Mouse (Mus musculus): ENCODE data around the gene Stat5b. TPM values are rescaled to one million over a fixed set of nuclear protein-coding genes. Genes with fewer than 3 reads are reported as not detected.

The Stat5b gene
- total and polyA plus RNA-seq, 3 experiments = 29.3 to 37.0 (median 32.3) TPM

DNA sequence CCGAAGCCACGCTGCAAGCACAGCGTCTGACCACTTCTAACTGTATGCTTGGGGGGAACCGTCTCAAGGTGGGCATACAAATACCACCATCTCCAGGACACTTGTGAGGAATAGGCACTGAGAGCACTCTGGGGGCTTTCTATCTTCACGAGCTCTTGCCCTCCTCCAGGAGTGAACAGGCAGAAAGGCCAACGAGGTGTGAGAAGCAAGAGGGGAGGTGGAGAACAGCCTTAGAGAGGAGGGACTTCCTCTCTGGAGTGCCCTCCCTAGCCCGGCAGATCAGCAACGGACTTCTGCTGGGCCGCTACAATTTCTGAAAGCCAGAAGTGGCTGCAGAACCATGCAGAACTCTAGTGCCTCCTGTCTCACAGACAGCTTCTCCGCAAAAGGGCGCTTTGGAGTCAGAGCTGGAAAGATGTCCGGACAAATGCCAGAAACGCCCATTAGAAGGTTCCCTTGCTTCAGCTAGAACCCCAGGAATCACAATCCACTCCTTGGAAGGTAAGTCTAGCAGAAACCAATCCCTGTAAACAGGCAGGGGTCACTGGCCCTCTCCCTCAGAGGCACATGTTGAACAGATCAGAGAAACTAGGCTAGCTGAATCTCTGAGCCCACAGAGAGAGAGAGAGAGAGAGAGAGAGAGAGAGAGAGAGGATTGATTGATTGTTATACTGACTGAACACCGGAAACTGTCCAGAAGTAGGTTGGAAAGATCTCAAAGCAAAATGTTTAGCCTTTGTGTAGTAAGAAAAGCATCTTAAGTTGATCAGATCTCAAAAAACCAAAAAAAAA is 114.4 kb downstream of the Stat5b start:
- DNase-seq (ENCODE audit: low read depth, low spot score) = peak; percentile 81
- TF ChIP-seq POLR2A (IDR thresholded peaks at IDR 0.05; ENCODE audit: control insufficient read depth in 1 of 2, insufficient read depth in 1 of 2, low read depth in 1 of 2, low read length in 2 of 2, poor library complexity in 1 of 2) = peak; percentile 52 to 76; a peak in 2 of 4 replicates
- TF ChIP-seq GATA1 (IDR thresholded peaks at IDR 0.05; ENCODE audit: low read depth, low read length) = no peak
- TF ChIP-seq ZMIZ1 (IDR thresholded peaks at IDR 0.05; ENCODE audit: low read depth, low read length) = 0 out of 2 replicates have a peak, but pooled peaks have one; percentile 55
- TF ChIP-seq MEF2A (IDR thresholded peaks at IDR 0.05; ENCODE audit: extremely low read depth, insufficient replicate concordance, low read depth, low read length, poor library complexity, severe bottlenecking) = no peak
- no peak for TF ChIP-seq UBTF (IDR thresholded peaks at IDR 0.05; ENCODE audit: borderline replicate concordance, insufficient read depth, low read depth, low read length)
- TF ChIP-seq CHD1 (IDR thresholded peaks at IDR 0.05; ENCODE audit: low read depth, low read length) = peak; percentile 73; the same call in 1 of the 2 replicates
- no peak for TF ChIP-seq TAL1 (IDR thresholded peaks at IDR 0.05; ENCODE audit: low read length)
- TF ChIP-seq HCFC1 (IDR thresholded peaks at IDR 0.05; ENCODE audit: low read depth, low read length) = peak; percentile 63
- no peak for TF ChIP-seq ZNF384 (IDR thresholded peaks at IDR 0.05; ENCODE audit: low read depth, low read length)
- TF ChIP-seq MAZ (IDR thresholded peaks at IDR 0.05; ENCODE audit: low read depth, low read length) = 0 out of 2 replicates have a peak, but pooled peaks have one; percentile 54
- TF ChIP-seq E2F4 (IDR thresholded peaks at IDR 0.05; ENCODE audit: borderline replicate concordance, low read depth, low read length) = no peak
- TF ChIP-seq KAT2A (conservative IDR thresholded peaks at IDR 0.05; ENCODE audit: low read depth, low read length) = no peak
- peak; percentile 88 for TF ChIP-seq SIN3A (IDR thresholded peaks at IDR 0.05; ENCODE audit: low read length)
- peak; percentile 6; the same call in 1 of the 2 replicates for TF ChIP-seq MYC (IDR thresholded peaks at IDR 0.05; ENCODE audit: low read depth, low read length)
- no peak; the same call in 1 of the 2 replicates for TF ChIP-seq ETS1 (IDR thresholded peaks at IDR 0.05; ENCODE audit: low read depth, low read length)
- TF ChIP-seq ELF1 (IDR thresholded peaks at IDR 0.05; ENCODE audit: low read depth, low read length) = no peak; the same call in 1 of the 2 replicates
- no peak for TF ChIP-seq POLR2AphosphoS5 (IDR thresholded peaks at IDR 0.05; ENCODE audit: borderline replicate concordance, low read depth, low read length)
- TF ChIP-seq TBP (IDR thresholded peaks at IDR 0.05; ENCODE audit: low read depth, low read length) = peak; percentile 45; the same call in 1 of the 2 replicates
- no peak for TF ChIP-seq USF2 (IDR thresholded peaks at IDR 0.05; ENCODE audit: borderline replicate concordance in 1 of 2, insufficient read depth in 1 of 2, low read depth in 1 of 2, low read length in 2 of 2)
- no peak for TF ChIP-seq CHD2 (IDR thresholded peaks at IDR 0.05; ENCODE audit: low read length)
- no peak for TF ChIP-seq BHLHE40 (IDR thresholded peaks at IDR 0.05; ENCODE audit: borderline replicate concordance, low read depth, low read length)
- peak; percentile 5 to 36; a peak in 2 of 4 replicates for TF ChIP-seq EP300 (IDR thresholded peaks at IDR 0.05; ENCODE audit: low read depth in 1 of 2, low read length in 2 of 2)
- peak; percentile 8; the same call in 1 of the 2 replicates for TF ChIP-seq MXI1 (IDR thresholded peaks at IDR 0.05; ENCODE audit: low read depth, low read length)
- TF ChIP-seq MAX (IDR thresholded peaks at IDR 0.05; ENCODE audit: low read length) = no peak
- no peak for TF ChIP-seq RCOR1 (IDR thresholded peaks at IDR 0.05; ENCODE audit: low read depth, low read length)
- no peak for TF ChIP-seq POLR2AphosphoS2 (IDR thresholded peaks at IDR 0.05; ENCODE audit: low read length)
- no peak for TF ChIP-seq NRF1 (IDR thresholded peaks at IDR 0.05; ENCODE audit: insufficient read depth, low read depth, low read length, poor library complexity, severe bottlenecking)
- TF ChIP-seq SMC3 (IDR thresholded peaks at IDR 0.05; ENCODE audit: low read depth, low read length) = no peak
- TF ChIP-seq ZKSCAN1 (IDR thresholded peaks at IDR 0.05; ENCODE audit: low read depth, low read length) = no peak
- TF ChIP-seq GABPA (IDR thresholded peaks at IDR 0.05; ENCODE audit: low read depth, low read length) = no peak
- TF ChIP-seq MYB (IDR thresholded peaks at IDR 0.05; ENCODE audit: low read depth, low read length) = peak; percentile 33; the same call in 1 of the 2 replicates
- TF ChIP-seq NELFE (IDR thresholded peaks at IDR 0.05; ENCODE audit: low read depth, low read length) = peak; percentile 40; the same call in 1 of the 2 replicates
- no peak for TF ChIP-seq CTCF (IDR thresholded peaks at IDR 0.05 in 2 of 3, conservative IDR thresholded peaks at IDR 0.05 in 1 of 3; ENCODE audit: control insufficient read depth in 1 of 3, insufficient read depth in 1 of 3, low read depth in 2 of 3, low read length in 3 of 3, poor library complexity in 1 of 3, severe bottlenecking in 1 of 3)
- no peak for TF ChIP-seq ZC3H11A (IDR thresholded peaks at IDR 0.05; ENCODE audit: low read depth, low read length)
- TF ChIP-seq TCF12 (IDR thresholded peaks at IDR 0.05; ENCODE audit: low read depth, low read length) = no peak

More for the DNA sequence above, 114.4 kb downstream of the Stat5b start:
- Histone ChIP-seq H3K36me3 (ENCODE audit: control insufficient read depth in 1 of 2, insufficient read depth in 2 of 2, low read length in 2 of 2) (peaks cover 7 to 38% of the 10 kb centered on the region in 2 experiments), H3K4me1 (ENCODE audit: control insufficient read depth in 1 of 2, insufficient read depth in 2 of 2, low read length in 2 of 2) (peaks cover 2 to 25% of the 10 kb centered on the region in 2 experiments), H3K79me2 (ENCODE audit: control insufficient read depth, insufficient read depth, low read length, poor library complexity) (peaks cover 65% of the 10 kb centered on the region), H3K9me3 (replicated peaks; ENCODE audit: insufficient read depth, low read length) (no peaks in the 10 kb centered on the region), H3K27ac (ENCODE audit: control insufficient read depth, low read depth, low read length) (peak overlapping the region; percentile 85), H3K4me3 (ENCODE audit: control insufficient read depth in 1 of 2, insufficient read depth in 1 of 2, low read depth in 2 of 2, low read length in 2 of 2) (peak overlapping the region; percentile 67 to 77), H3K9ac (ENCODE audit: control insufficient read depth, low read depth, low read length, poor library complexity, severe bottlenecking) (peak overlapping the region; percentile 83), H3K27me3 (ENCODE audit: control insufficient read depth in 1 of 2, insufficient read depth in 2 of 2, low read length in 2 of 2) (no peaks in the 10 kb centered on the region)

All from MEL (cell line).